Mouse (Mus musculus) kidney, embryonic 16.5 days (tissue): ENCODE results near the gene Zscan4f. TPM values are rescaled to one million over a fixed set of nuclear protein-coding genes. Genes with fewer than 3 reads are reported as not detected.
"Not testable (repeated sequence)": the region's sequence is repeated elsewhere in the genome, so short reads cannot be mapped to it uniquely, and the experiment has no call there.

ENCODE experiments used
- ATAC-seq: fragments of 200-750 bp; cut with Nextera tagmentation; 2 replicates; pipeline ENCODE4 v1.8.0; 2017; ENCODE audit warnings: moderate TSS enrichment; ENCODE audit not compliant: low FRiP score, low TSS enrichment
- H3K27ac ChIP-seq: fragments of 300-500 bp; sonication (generic); 2 replicates; pipeline ENCODE4 v1.5.1; 2014; ENCODE audit warnings: low read length
- H3K27me3 ChIP-seq: fragments of 300-500 bp; sonication (generic); 2 replicates; pipeline ENCODE4 v1.6.1; 2014; ENCODE audit warnings: low read length, control low read depth, mixed read lengths; ENCODE audit not compliant: insufficient read depth
- H3K36me3 ChIP-seq: fragments of 300-500 bp; sonication (generic); 2 replicates; pipeline ENCODE4 v1.6.1; 2014; ENCODE audit warnings: low read length, control low read depth, mixed read lengths; ENCODE audit not compliant: insufficient read depth
- H3K4me1 ChIP-seq: fragments of 300-500 bp; sonication (generic); 2 replicates; pipeline ENCODE4 v1.6.1; 2014; ENCODE audit warnings: low read length, control low read depth, mixed read lengths; ENCODE audit not compliant: insufficient read depth
- H3K4me2 ChIP-seq: fragments of 300-500 bp; sonication (generic); replicated peaks from 2 replicates; pipeline ENCODE4 v1.6.1; 2014; ENCODE audit warnings: low read depth, low read length
- H3K4me3 ChIP-seq: fragments of 300-500 bp; sonication (generic); 2 replicates; pipeline ENCODE4 v1.5.1; 2014; ENCODE audit warnings: mild to moderate bottlenecking, low read length
- H3K9ac ChIP-seq: fragments of 300-500 bp; sonication (generic); replicated peaks from 2 replicates; pipeline ENCODE4 v1.6.1; 2014; ENCODE audit warnings: low read length
- H3K9me3 ChIP-seq: fragments of 300-500 bp; sonication (generic); 2 replicates; pipeline ENCODE4 v1.6.1; 2016; ENCODE audit warnings: low read length, control low read depth
- WGBS: fragments of 180-500 bp; shearing (Covaris S2); extraction: QIAGEN DNeasy Blood & Tissue Kit; methylation state at CpG from one replicate; pipeline ENCODE4 v1.1.7; 2014; 5-methylcytosine and 5-hydroxymethylcytosine counted together
- microRNA-seq: library from miRNA; unstranded; fragments of <30 nt; microRNA quantifications from one replicate; pipeline ENCODE4, GENCODE M21; 2016
- polyA plus RNA-seq: library from polyadenylated mRNA; unstranded; fragments of >200 nt; fragmentation: Nextera tagmentation; extraction: Ambion mirVana; gene quantifications from 2 replicates; pipeline ENCODE4 v1.2.1, GENCODE M21; 2015

Gene Zscan4f
- polyA plus RNA-seq, result not detected in 2 replicates

GRCm38 (mm10) chr7:11397615-11398014, at the start of gene Zscan4f:
Zscan4f (plus strand) TSS chr7:11397915.
- not testable (repeated sequence) for H3K27me3 ChIP-seq, ATAC-seq, H3K4me1 ChIP-seq, H3K27ac ChIP-seq, H3K36me3 ChIP-seq, H3K9ac ChIP-seq, H3K9me3 ChIP-seq, H3K4me2 ChIP-seq, H3K4me3 ChIP-seq
- WGBS, result 85% methylated on average over 3 of the region's 3 CpGs

- not testable (repeated sequence) for H3K9me3 ChIP-seq, H3K27ac ChIP-seq, H3K4me1 ChIP-seq, H3K4me3 ChIP-seq, H3K4me2 ChIP-seq, H3K9ac ChIP-seq, H3K27me3 ChIP-seq, ATAC-seq, H3K36me3 ChIP-seq
Measured at GRCm38 (mm10) chr7:11384641-11385040, 13.1 kb upstream of the Zscan4f start.

Small RNA genes within 50 kb of the gene (microRNA-seq; reads per million reads assigned to microRNA genes)
- not detected for gene Gm23087

Other genes starting within 250 kb of the Zscan4f start
- not detected in 2 replicates for gene Zscan4d, start 231.8 kb upstream of the Zscan4f start, polyA plus RNA-seq
- gene Zscan4e, start 87.2 kb upstream of the Zscan4f start, polyA plus RNA-seq, result not detected in 2 replicates
- gene Zscan4-ps2, start 116.4 kb downstream of the Zscan4f start, polyA plus RNA-seq, result not detected in 2 replicates
- gene Zscan4-ps3, start 211.4 kb downstream of the Zscan4f start, polyA plus RNA-seq, result not detected in 2 replicates